ENCODE assay signal across 13 mouse cellular contexts in genomic region chr9:32543923-32544575, GRCm38 (mm10). TPM values are rescaled to one million over a fixed set of nuclear protein-coding genes. Genes with fewer than 3 reads are reported as not detected.
DNase-seq lines count a peak whose midpoint lies in the region; ATAC-seq lines count a peak whose summit lies in the region.
"Had no signal": no experiment of that assay in that cellular context is flagged by ENCODE, and none has a peak within 500 bp of the region (broad histone marks: within the 10 kb centered on the region; RNA-seq: fewer than 3 reads in every experiment).

No protein-coding gene starts in this region.

- H3K4me3 ChIP-seq in heart, embryonic 13.5 days = peak overlapping the region; percentile 86
- H3K4me3 ChIP-seq in megakaryocyte, embryonic 14.5 days (replicated peaks) = peak overlapping the region; percentile 93
- H3K4me3 ChIP-seq in embryonic facial prominence, embryonic 13.5 days = peak overlapping the region; percentile 79
- H3K4me3 ChIP-seq in liver, embryonic 13.5 days (replicated peaks) = 0 out of 2 replicates have a peak overlapping the region, but pooled peaks have one; percentile 61
- H3K4me3 ChIP-seq: myocyte had no signal

- H3K4me1 ChIP-seq in heart, embryonic 13.5 days = peaks cover 54% of the 10 kb centered on the region
- peaks cover 68% of the 10 kb centered on the region for H3K4me1 ChIP-seq in megakaryocyte, embryonic 14.5 days
- H3K4me1 ChIP-seq in embryonic facial prominence, embryonic 13.5 days = peaks cover 85% of the 10 kb centered on the region
- peaks cover 43% of the 10 kb centered on the region for H3K4me1 ChIP-seq in liver, embryonic 13.5 days (replicated peaks)

- H3K27me3 ChIP-seq in heart, embryonic 13.5 days (replicated peaks) = peaks cover 92% of the 10 kb centered on the region
- no peaks in the 10 kb centered on the region for H3K27me3 ChIP-seq in megakaryocyte, embryonic 14.5 days (replicated peaks)
- peaks cover 54% of the 10 kb centered on the region for H3K27me3 ChIP-seq in embryonic facial prominence, embryonic 13.5 days
- H3K27me3 ChIP-seq in liver, embryonic 13.5 days = peaks cover 98% of the 10 kb centered on the region
- H3K27me3 ChIP-seq: CH12.LX had no signal

- intact Hi-C loops in heart, postnatal 25 days (cut with DNase I) = no loop called here

- peak overlapping the region; percentile 91 for H3K27ac ChIP-seq in heart, embryonic 13.5 days (replicated peaks)
- peak overlapping the region; percentile 90 for H3K27ac ChIP-seq in embryonic facial prominence, embryonic 13.5 days
- H3K27ac ChIP-seq in liver, embryonic 13.5 days = no peak overlapping the region
- H3K27ac ChIP-seq: hindbrain, embryonic 15.5 days had no signal

- H3K36me3 ChIP-seq in heart, embryonic 13.5 days = no peaks in the 10 kb centered on the region
- H3K36me3 ChIP-seq in megakaryocyte, embryonic 14.5 days (replicated peaks; ENCODE audit: low read length) = peaks cover 35% of the 10 kb centered on the region
- H3K36me3 ChIP-seq in embryonic facial prominence, embryonic 13.5 days = no peaks in the 10 kb centered on the region
- H3K36me3 ChIP-seq in liver, embryonic 13.5 days = no peaks in the 10 kb centered on the region
- H3K36me3 ChIP-seq: hindbrain, embryonic 15.5 days had no signal

- peak overlapping the region; percentile 97 for H3K4me2 ChIP-seq in heart, embryonic 13.5 days
- H3K4me2 ChIP-seq in embryonic facial prominence, embryonic 13.5 days = peak overlapping the region; percentile 87
- H3K4me2 ChIP-seq in liver, embryonic 13.5 days = peak overlapping the region; percentile 79; the same call in 1 of the 2 replicates

- ATAC-seq in heart, embryonic 13.5 days (ENCODE audit: extremely low read depth, insufficient number of reproducible peaks, low FRiP score, low TSS enrichment) = no peak
- no peak for ATAC-seq in megakaryocyte, adult 5-6 weeks (ENCODE audit: poor library complexity, severe bottlenecking)
- ATAC-seq in embryonic facial prominence, embryonic 13.5 days (ENCODE audit: insufficient number of reproducible peaks, insufficient read depth, low FRiP score, low TSS enrichment, low read depth) = peak; percentile 54; the same call in 1 of the 2 replicates
- ATAC-seq in liver, embryonic 13.5 days (ENCODE audit: low read depth) = no peak

- H3K9ac ChIP-seq in heart, embryonic 13.5 days = peak overlapping the region; percentile 95; the same call in 1 of the 2 replicates
- H3K9ac ChIP-seq in embryonic facial prominence, embryonic 13.5 days = 0 out of 2 replicates have a peak overlapping the region, but pooled peaks have one; percentile 97
- no peak overlapping the region for H3K9ac ChIP-seq in liver, embryonic 13.5 days
- H3K9ac ChIP-seq: hindbrain, embryonic 15.5 days had no signal

- no peaks in the 10 kb centered on the region for H3K9me3 ChIP-seq in heart, embryonic 13.5 days
- no peaks in the 10 kb centered on the region for H3K9me3 ChIP-seq in megakaryocyte, embryonic 14.5 days
- no peaks in the 10 kb centered on the region for H3K9me3 ChIP-seq in embryonic facial prominence, embryonic 13.5 days
- H3K9me3 ChIP-seq in liver, embryonic 13.5 days (replicated peaks) = no peaks in the 10 kb centered on the region
- H3K9me3 ChIP-seq: hindbrain, embryonic 15.5 days had no signal

- no peak for DNase-seq in heart, postnatal 25 days (ENCODE audit: low spot score)
- no peak for DNase-seq in liver, embryonic 13.5 days
- DNase-seq in layer of hippocampus, postnatal 10 days (ENCODE audit: low spot score in 2 of 2) = no peak
- DNase-seq in spleen, postnatal 4 days (ENCODE audit: low spot score in 2 of 2) = no peak
- DNase-seq: right cerebral cortex, postnatal 4 days; thymus, postnatal 36 days had no signal

- WGBS in heart, embryonic 13.5 days = 16% methylated on average over 8 of the region's 8 CpGs
- 2% methylated on average over 8 of the region's 8 CpGs for WGBS in embryonic facial prominence, embryonic 13.5 days
- 16% methylated on average over 8 of the region's 8 CpGs for WGBS in liver, embryonic 13.5 days (ENCODE audit: insufficient replicate concordance)

RNA-seq across cellular contexts. Expression of gene Fli1, which starts 1.4 kb away (rescaled TPM):
- polyA plus RNA-seq in heart, embryonic 13.5 days (2015; fragmentation: Nextera tagmentation; extraction: Ambion mirVana) = 18.3 and 18.6 TPM in 2 replicates
- total RNA-seq in heart, postnatal 25 days (2021) = 10 to 100 TPM; 26.4 to 28.2 TPM
- 20.8 and 61.7 TPM in 2 replicates for polyA plus RNA-seq in megakaryocyte, embryonic 14.5 days (2012; ENCODE audit: insufficient read depth, low replicate concordance)
- total RNA-seq in megakaryocyte, adult 5-6 weeks (2015) = 89.0 and 92.7 TPM in 2 replicates
- 95.8 and 106 TPM in 2 replicates for total RNA-seq in megakaryocyte, adult 5-6 weeks (2017)
- 24.1 and 26.7 TPM in 2 replicates for polyA plus RNA-seq in embryonic facial prominence, embryonic 13.5 days (2015; fragmentation: Nextera tagmentation; extraction: Ambion mirVana)
- 9.1 and 13.2 TPM in 2 replicates for polyA plus RNA-seq in liver, embryonic 13.5 days (2015; fragmentation: Nextera tagmentation; extraction: Ambion mirVana)
- 10 to 100 TPM in 1 of 2 experiments, 1 to 10 TPM in 1; 7.7 to 10.2 TPM for total RNA-seq in layer of hippocampus, postnatal 10 days (2021)
- polyA plus RNA-seq: myocyte had no signal
